Mouse (Mus musculus) ES-E14 (cell line): ENCODE data around the gene Ccdc9. TPM values are rescaled to one million over a fixed set of nuclear protein-coding genes. Genes with fewer than 3 reads are reported as not detected.

Experiments used
- DNase-seq: peaks from one replicate; pipeline ENCODE4 v3.0.0-alpha.2; 2013; ENCODE audit warnings: low read depth, low spot score
- H3K27ac ChIP-seq: 2 replicates; pipeline ENCODE4 v1.5.1; 2012; ENCODE audit warnings: low read depth, mild to moderate bottlenecking, low read length, moderate library complexity, mixed read lengths; ENCODE audit not compliant: poor library complexity, insufficient read depth, severe bottlenecking
- H3K36me3 ChIP-seq: 2 replicates; pipeline ENCODE4 v1.6.1; 2012; ENCODE audit warnings: mild to moderate bottlenecking, low read length, moderate library complexity, mixed read lengths; ENCODE audit not compliant: control insufficient read depth, poor library complexity, insufficient read depth, severe bottlenecking
- H3K4me1 ChIP-seq, 2 experiments: fragments of 150-350 bp in 1 of 2; sonication (generic) in 1 of 2; 2 replicates each; pipeline ENCODE4 v1.6.1; 2012; ENCODE audit warnings: low read length in 2 of 2, mild to moderate bottlenecking in 1 of 2, mixed read lengths in 1 of 2; ENCODE audit not compliant: control insufficient read depth in 2 of 2, insufficient read depth in 2 of 2, poor library complexity in 1 of 2
- H3K4me3 ChIP-seq, 2 experiments: fragments of 150-350 bp in 1 of 2; sonication (generic) in 1 of 2; 2 replicates each; pipeline ENCODE4 v1.5.1; 2012; ENCODE audit warnings: low read length in 2 of 2, low read depth in 1 of 2, mild to moderate bottlenecking in 1 of 2, mixed read lengths in 1 of 2; ENCODE audit not compliant: insufficient read depth in 1 of 2, poor library complexity in 1 of 2, severe bottlenecking in 1 of 2
- H3K9ac ChIP-seq: 2 replicates; pipeline ENCODE4 v1.6.1; 2012; ENCODE audit warnings: low read depth, mild to moderate bottlenecking, low read length, mixed read lengths; ENCODE audit not compliant: poor library complexity, insufficient read depth, severe bottlenecking
- H3K9me3 ChIP-seq: fragments of 150-350 bp; sonication (generic); 2 replicates; pipeline ENCODE4 v1.6.1; 2012; ENCODE audit warnings: low read depth, mild to moderate bottlenecking, low read length; ENCODE audit not compliant: control insufficient read depth, insufficient read depth
- CHD2 ChIP-seq: IDR thresholded peaks from 2 replicates; pipeline ENCODE4 v1.6.1; 2014; ENCODE audit warnings: mild to moderate bottlenecking, low read depth, low read length, inconsistent platforms
- HCFC1 ChIP-seq: IDR thresholded peaks from 2 replicates; pipeline ENCODE4 v1.6.1; 2012; ENCODE audit warnings: low read length, inconsistent platforms, borderline replicate concordance; ENCODE audit not compliant: insufficient read depth
- MAFK ChIP-seq: IDR thresholded peaks from 2 replicates; pipeline ENCODE4 v1.6.1; 2014; ENCODE audit warnings: mild to moderate bottlenecking, low read depth, low read length, inconsistent platforms; ENCODE audit not compliant: insufficient read depth
- ZC3H11A ChIP-seq: IDR thresholded peaks from 2 replicates; pipeline ENCODE4 v1.6.1; 2012; ENCODE audit warnings: low read depth, mild to moderate bottlenecking, inconsistent platforms, low read length, borderline replicate concordance
- ZNF384 ChIP-seq: IDR thresholded peaks from 2 replicates; pipeline ENCODE4 v1.6.1; 2012; ENCODE audit warnings: low read depth, low read length, inconsistent platforms
- in situ Hi-C, 2 experiments: fragments of 600-800 bp; cut with MboI; formaldehyde crosslinking; loops; one replicate each; pipeline ENCODE4 v1.15.1; 2025; ENCODE audit warnings: low sequenced_read_pairs in 2 of 2, inconsistent platforms in 1 of 2; ENCODE audit not compliant: unreplicated experiment in 2 of 2
- total RNA-seq: library from RNA; depleted of rRNA; stranded (reverse); fragments of 300-350 nt; gene quantifications from 2 replicates; pipeline ENCODE4 v1.2.3, GENCODE M21; 2012

Ccdc9 gene
- total RNA-seq, 1 experiment: 53.9 TPM

DNA sequence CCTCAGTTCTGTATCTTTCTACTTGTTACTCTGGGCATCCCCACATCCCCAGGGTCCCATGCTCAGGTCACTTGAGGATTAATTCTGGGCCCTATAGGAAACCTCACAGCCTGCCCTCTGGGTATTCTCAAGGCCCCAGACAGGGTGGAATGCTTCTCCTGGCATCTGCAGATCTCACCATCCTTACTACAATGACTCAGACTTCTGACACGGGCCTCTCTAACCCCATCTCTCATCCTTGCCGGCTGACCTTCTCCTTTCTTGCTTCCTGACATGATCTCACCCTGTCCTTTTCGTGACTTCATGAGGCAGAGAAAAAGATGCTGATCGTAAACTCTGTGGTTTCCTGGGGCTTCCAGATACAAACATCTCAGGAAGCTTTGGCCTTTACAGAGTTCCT, 32.4 kb downstream of the Ccdc9 start:
- H3K4me3 ChIP-seq: no peak overlapping the region
- no peaks in the 10 kb centered on the region for H3K9me3 ChIP-seq
- DNase-seq: no peak
- no peak overlapping the region for H3K9ac ChIP-seq
- no peak for TF ChIP-seq CHD2
- no peak for TF ChIP-seq ZC3H11A
- no peak for TF ChIP-seq ZNF384
- TF ChIP-seq MAFK: no peak
- TF ChIP-seq HCFC1: no peak
- in situ Hi-C loops: loop anchor here in 1 of 2 experiments (25.0 kb wide), 1 partner anchor 292 kb away; the partner anchor contains the start of gene Ehd2
- H3K27ac ChIP-seq: no peak overlapping the region
- no peaks in the 10 kb centered on the region for H3K4me1 ChIP-seq
- H3K36me3 ChIP-seq: no peaks in the 10 kb centered on the region

DNA sequence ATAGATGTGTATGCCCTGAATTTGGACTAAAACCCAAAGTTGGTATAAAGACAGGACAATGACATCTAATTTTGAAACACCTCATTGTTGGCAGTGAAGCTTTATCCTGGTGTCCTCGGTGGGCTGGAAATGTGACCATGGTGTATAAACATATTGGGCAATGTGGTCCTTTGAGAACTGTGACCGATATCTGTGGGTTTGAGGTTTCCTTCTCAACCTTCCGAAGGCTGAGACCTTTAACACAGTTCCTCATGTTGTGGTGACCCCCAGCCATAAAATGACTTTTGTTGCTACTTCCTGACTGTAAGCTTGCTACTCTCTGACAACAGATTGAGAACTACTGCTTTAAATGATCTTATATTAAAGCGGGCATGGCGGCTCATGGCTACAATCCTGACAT, 35.9 kb downstream of the Ccdc9 start:
- in situ Hi-C loops: loop anchor here in 1 of 2 experiments (25.0 kb wide), 1 partner anchor 288 kb away; the partner anchor contains the start of gene Ehd2
- no peak for DNase-seq
- TF ChIP-seq ZC3H11A: no peak
- TF ChIP-seq ZNF384: no peak
- no peak for TF ChIP-seq HCFC1
- no peak for TF ChIP-seq CHD2
- TF ChIP-seq MAFK: no peak

DNA sequence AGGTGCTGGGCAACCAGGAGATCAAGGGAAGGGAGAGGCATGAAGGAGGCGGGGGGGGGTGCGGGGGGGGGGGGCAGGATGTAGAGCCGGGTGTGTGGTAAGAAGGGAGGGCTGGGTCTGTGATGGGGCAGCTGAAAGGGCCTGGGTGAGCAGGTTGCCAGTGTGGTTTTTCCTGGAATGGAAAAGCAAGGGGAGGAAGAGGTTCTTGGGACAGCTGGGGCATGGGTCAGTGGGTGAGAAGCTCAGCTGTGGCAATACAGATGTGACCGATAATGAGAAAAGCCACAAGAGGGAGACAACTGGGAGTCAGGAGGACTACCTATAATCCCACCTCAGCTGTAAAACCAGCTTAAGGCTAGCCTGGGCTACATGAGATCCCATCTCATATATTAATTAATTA, 40.6 kb downstream of the Ccdc9 start:
- Histone ChIP-seq H3K9ac (no peak overlapping the region), H3K4me3 (no peak overlapping the region), H3K27ac (no peak overlapping the region), H3K4me1 (0 out of 4 replicates have a peak, but pooled peaks cover 0 to 1% of the 10 kb centered on the region in 2 experiments), H3K36me3 (no peaks in the 10 kb centered on the region), H3K9me3 (no peaks in the 10 kb centered on the region)
- no peak for TF ChIP-seq HCFC1
- TF ChIP-seq MAFK: no peak
- no peak for TF ChIP-seq ZNF384
- no peak for TF ChIP-seq ZC3H11A
- no peak for TF ChIP-seq CHD2
- in situ Hi-C loops: no loop called here
- no peak for DNase-seq

More for the DNA sequence above, 35.9 kb downstream of the Ccdc9 start:
- H3K9ac ChIP-seq: no peak overlapping the region
- no peaks in the 10 kb centered on the region for H3K4me1 ChIP-seq
- no peaks in the 10 kb centered on the region for H3K36me3 ChIP-seq
- no peak overlapping the region for H3K4me3 ChIP-seq
- no peak overlapping the region for H3K27ac ChIP-seq
- H3K9me3 ChIP-seq: no peaks in the 10 kb centered on the region

DNA sequence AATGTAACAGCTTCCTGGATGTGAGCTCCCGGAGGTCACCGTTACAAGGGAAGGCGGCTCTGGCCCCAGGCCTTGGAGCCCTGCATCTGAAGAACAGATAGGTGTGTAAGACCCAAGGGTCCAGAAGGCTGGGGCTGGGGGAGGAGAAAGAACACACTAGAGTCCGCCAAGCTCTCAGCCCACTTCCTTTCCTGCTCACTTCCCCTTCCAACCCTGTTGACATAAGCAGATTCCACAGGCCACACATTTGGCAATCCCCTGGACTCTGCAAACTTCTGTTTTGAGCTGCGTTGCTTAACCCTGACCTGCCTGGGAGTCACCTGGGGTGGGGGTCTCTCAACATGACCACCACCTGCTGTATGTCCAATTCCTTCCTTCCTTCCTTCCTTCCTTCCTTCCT, 42.5 kb downstream of the Ccdc9 start, which contains the start of gene C5ar2:
C5ar2 (minus strand) TSS at position 88 of the 400 bp plus-strand sequence.
- 0 out of 4 replicates have a peak, but pooled peaks cover 0 to 1% of the 10 kb centered on the region in 2 experiments for H3K4me1 ChIP-seq
- no peaks in the 10 kb centered on the region for H3K36me3 ChIP-seq
- TF ChIP-seq MAFK (no peak), HCFC1 (no peak), CHD2 (no peak), ZC3H11A (no peak), ZNF384 (no peak)
- no peaks in the 10 kb centered on the region for H3K9me3 ChIP-seq
- no peak within 1 kb of the TSS for H3K9ac ChIP-seq
- no peak for DNase-seq
- no peak within 1 kb of the TSS for H3K27ac ChIP-seq
- no peak within 1 kb of the TSS for H3K4me3 ChIP-seq
- in situ Hi-C loops: no loop called here

DNA sequence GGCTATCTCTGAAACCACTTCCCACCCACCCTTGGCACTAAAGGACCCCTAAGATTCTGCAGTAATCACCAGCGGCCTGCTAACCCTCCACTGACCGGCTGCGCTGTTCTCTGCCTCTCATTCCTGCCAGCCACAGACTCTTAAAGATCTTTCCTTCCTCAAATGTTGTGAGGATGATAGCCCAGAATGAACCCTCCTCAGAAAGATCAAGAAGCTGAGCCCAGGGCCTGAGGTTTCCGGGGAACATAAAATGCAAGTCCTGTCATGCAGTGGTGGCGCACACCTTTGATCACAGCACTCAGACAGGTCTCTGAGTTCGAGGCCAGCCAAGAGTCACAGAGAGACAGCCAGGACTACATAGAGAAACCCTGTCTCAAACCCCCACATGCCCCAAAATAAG, 44.4 kb downstream of the Ccdc9 start:
- Histone ChIP-seq H3K36me3 (no peaks in the 10 kb centered on the region), H3K9me3 (no peaks in the 10 kb centered on the region), H3K9ac (no peak overlapping the region), H3K27ac (no peak overlapping the region), H3K4me3 (no peak overlapping the region), H3K4me1 (peaks cover 1 to 2% of the 10 kb centered on the region in 2 experiments; a peak in 1 of 4 replicates)
- DNase-seq: no peak
- TF ChIP-seq HCFC1 (no peak), MAFK (no peak), ZNF384 (no peak)
- in situ Hi-C loops: no loop called here
